Mouse (Mus musculus) C2C12 (cell line): ENCODE results near the gene Ntsr1. TPM values are rescaled to one million over a fixed set of nuclear protein-coding genes. Genes with fewer than 3 reads are reported as not detected.

Source experiments
- H3K27me3 ChIP-seq: one replicate; pipeline ENCODE4 v1.6.1; 2011; ENCODE audit not compliant: control insufficient read depth, insufficient read depth, insufficient read length
- H3K36me3 ChIP-seq: one replicate; pipeline ENCODE4 v1.6.1; 2011; ENCODE audit not compliant: control insufficient read depth, insufficient read depth
- H3K4me3 ChIP-seq: one replicate; pipeline ENCODE4 v1.5.1; 2011; ENCODE audit warnings: mild to moderate bottlenecking, control low read depth; ENCODE audit not compliant: poor library complexity, insufficient read depth, severe bottlenecking
- H3K79me2 ChIP-seq: one replicate; pipeline ENCODE4 v1.6.1; 2011; ENCODE audit not compliant: control insufficient read depth, insufficient read depth
- H3K79me3 ChIP-seq: one replicate; pipeline ENCODE4 v1.6.1; 2011; ENCODE audit warnings: low read depth, control low read depth
- H3ac ChIP-seq: one replicate; pipeline ENCODE3; 2011; ENCODE audit warnings: low read depth; ENCODE audit not compliant: control insufficient read depth, insufficient read length
- CEBPB ChIP-seq: IDR thresholded peaks from one replicate; pipeline ENCODE4 v1.6.1; 2011; ENCODE audit warnings: low read depth, mild to moderate bottlenecking, control low read depth, moderate library complexity
- CTCF ChIP-seq: IDR thresholded peaks from one replicate; pipeline ENCODE4 v1.5.1; 2011; ENCODE audit not compliant: control insufficient read depth, insufficient read depth, insufficient read length
- FOSL1 ChIP-seq: IDR thresholded peaks from one replicate; pipeline ENCODE4 v1.8.0; 2011; ENCODE audit warnings: mild to moderate bottlenecking, low read length; ENCODE audit not compliant: poor library complexity, insufficient read depth, severe bottlenecking
- MAX ChIP-seq: IDR thresholded peaks from one replicate; pipeline ENCODE4 v1.6.1; 2011; ENCODE audit warnings: mild to moderate bottlenecking, control low read depth
- MYOD1 ChIP-seq: IDR thresholded peaks from one replicate; pipeline ENCODE4 v1.6.1; 2011; ENCODE audit warnings: low read depth; ENCODE audit not compliant: control insufficient read depth, insufficient read length
- MYOG ChIP-seq: IDR thresholded peaks from one replicate; pipeline ENCODE4 v1.6.1; 2011; ENCODE audit not compliant: control insufficient read depth, insufficient read length; ENCODE audit errors: extremely low read depth
- USF1 ChIP-seq: IDR thresholded peaks from one replicate; pipeline ENCODE4 v1.6.1; 2011; ENCODE audit warnings: low read depth, mild to moderate bottlenecking, control low read depth, moderate library complexity
- polyA plus RNA-seq: library from polyadenylated mRNA; unstranded; fragments of >200 nt; fragmentation: generic; extraction: Trizol; gene quantifications from one replicate; pipeline ENCODE4 v1.2.1, GENCODE M21; 2012; ENCODE audit warnings: missing spikeins

Ntsr1 gene
- polyA plus RNA-seq, 1 experiment: not detected

GRCm38 (mm10) chr2:180460801-180461200 lies 39.0 kb upstream of the Ntsr1 start:
- H3K4me3 ChIP-seq: no peak overlapping the region
- TF ChIP-seq MAX (no peak), CTCF (no peak), FOSL1 (no peak), MYOG (no peak), MYOD1 (no peak), CEBPB (no peak), USF1 (no peak)
- no peaks in the 10 kb centered on the region for H3K36me3 ChIP-seq
- peaks cover 25% of the 10 kb centered on the region for H3K27me3 ChIP-seq
- no peaks in the 10 kb centered on the region for H3K79me3 ChIP-seq
- H3ac ChIP-seq: no peak overlapping the region
- H3K79me2 ChIP-seq: peaks cover 27% of the 10 kb centered on the region

GRCm38 (mm10) chr2:180462593-180462992 lies 37.2 kb upstream of the Ntsr1 start:
- Histone ChIP-seq H3K79me3 (no peaks in the 10 kb centered on the region), H3ac (no peak overlapping the region), H3K79me2 (peaks cover 16% of the 10 kb centered on the region), H3K36me3 (no peaks in the 10 kb centered on the region), H3K4me3 (no peak overlapping the region), H3K27me3 (peaks cover 11% of the 10 kb centered on the region)
- TF ChIP-seq USF1 (no peak), CEBPB (no peak), MAX (no peak), FOSL1 (no peak), CTCF (no peak), MYOG (no peak), MYOD1 (no peak)

- H3K36me3 ChIP-seq: no peaks in the 10 kb centered on the region
- no peaks in the 10 kb centered on the region for H3K79me3 ChIP-seq
- H3ac ChIP-seq: no peak overlapping the region
- H3K27me3 ChIP-seq: peaks cover 6% of the 10 kb centered on the region
- TF ChIP-seq FOSL1 (no peak), MAX (no peak)
- H3K4me3 ChIP-seq: no peak overlapping the region
- no peaks in the 10 kb centered on the region for H3K79me2 ChIP-seq
These were observed 33.3 kb upstream of the Ntsr1 start for GRCm38 (mm10) chr2:180466505-180466904.

GRCm38 (mm10) chr2:180468871-180469270 lies 30.9 kb upstream of the Ntsr1 start:
- H3K36me3 ChIP-seq: no peaks in the 10 kb centered on the region
- H3ac ChIP-seq: no peak overlapping the region
- H3K79me3 ChIP-seq: no peaks in the 10 kb centered on the region
- H3K79me2 ChIP-seq: no peaks in the 10 kb centered on the region
- peaks cover 4% of the 10 kb centered on the region for H3K27me3 ChIP-seq
- H3K4me3 ChIP-seq: no peak overlapping the region
- TF ChIP-seq CEBPB: no peak
- no peak for TF ChIP-seq MYOD1
- TF ChIP-seq FOSL1: no peak
- TF ChIP-seq MAX: no peak
- TF ChIP-seq CTCF: no peak
- TF ChIP-seq USF1: no peak
- TF ChIP-seq MYOG: no peak

- Histone ChIP-seq H3ac (no peak overlapping the region), H3K4me3 (no peak overlapping the region), H3K27me3 (peaks cover 4% of the 10 kb centered on the region), H3K36me3 (no peaks in the 10 kb centered on the region), H3K79me3 (no peaks in the 10 kb centered on the region), H3K79me2 (no peaks in the 10 kb centered on the region)
- TF ChIP-seq MYOD1: no peak
- TF ChIP-seq USF1: no peak
- no peak for TF ChIP-seq CEBPB
- no peak for TF ChIP-seq CTCF
- no peak for TF ChIP-seq FOSL1
- no peak for TF ChIP-seq MYOG
- no peak for TF ChIP-seq MAX
These were observed 30.0 kb upstream of the Ntsr1 start for GRCm38 (mm10) chr2:180469768-180470167.
